Mouse (Mus musculus): ENCODE data around the gene Ntrk2. TPM values are rescaled to one million over a fixed set of nuclear protein-coding genes. Genes with fewer than 3 reads are reported as not detected.

The Ntrk2 gene
- polyA plus RNA-seq, 1 experiment from 2014 or later = 58.3 TPM

GRCm38 (mm10) chr13:58955237-58955777 is 148.9 kb downstream of the Ntrk2 start:
- no peaks in the 10 kb centered on the region for H3K36me3 ChIP-seq (ENCODE audit: control insufficient read depth, insufficient read depth, low read length)
- no peak overlapping the region for H3K4me3 ChIP-seq (ENCODE audit: low read depth, low read length)
- no peak overlapping the region for H3K4me2 ChIP-seq (ENCODE audit: low read depth)
- WGBS = 58% methylated on average over 8 of the region's 8 CpGs
- 0 out of 2 replicates have a peak, but pooled peaks cover 2% of the 10 kb centered on the region for H3K4me1 ChIP-seq (ENCODE audit: control insufficient read depth, insufficient read depth, low read length)
- H3K27ac ChIP-seq (ENCODE audit: low read depth, low read length) = no peak overlapping the region
- ATAC-seq (ENCODE audit: insufficient read depth, low FRiP score, low TSS enrichment) = no peak
- no peaks in the 10 kb centered on the region for H3K9me3 ChIP-seq (ENCODE audit: control insufficient read depth, low read length)
- DNase-seq (ENCODE audit: low spot score) = no peak
- no peaks in the 10 kb centered on the region for H3K27me3 ChIP-seq (ENCODE audit: control insufficient read depth, insufficient read depth, low read length)
- H3K9ac ChIP-seq (ENCODE audit: low read length) = no peak overlapping the region

GRCm38 (mm10) chr13:58958171-58958904 is 152.0 kb downstream of the Ntrk2 start:
- Histone ChIP-seq H3K27ac (ENCODE audit: low read depth, low read length) (no peak overlapping the region), H3K4me3 (ENCODE audit: low read depth, low read length) (no peak overlapping the region), H3K9me3 (ENCODE audit: control insufficient read depth, low read length) (no peaks in the 10 kb centered on the region), H3K36me3 (ENCODE audit: control insufficient read depth, insufficient read depth, low read length) (no peaks in the 10 kb centered on the region), H3K4me2 (ENCODE audit: low read depth) (no peak overlapping the region), H3K27me3 (ENCODE audit: control insufficient read depth, insufficient read depth, low read length) (no peaks in the 10 kb centered on the region), H3K9ac (ENCODE audit: low read length) (no peak overlapping the region), H3K4me1 (ENCODE audit: control insufficient read depth, insufficient read depth, low read length) (0 out of 2 replicates have a peak, but pooled peaks cover 2% of the 10 kb centered on the region)
- 58% methylated on average over 11 of the region's 11 CpGs for WGBS
- ATAC-seq (ENCODE audit: insufficient read depth, low FRiP score, low TSS enrichment) = no peak
- DNase-seq (ENCODE audit: low spot score) = no peak

GRCm38 (mm10) chr13:58960321-58960720 is 154.0 kb downstream of the Ntrk2 start:
- Histone ChIP-seq H3K4me1 (ENCODE audit: control insufficient read depth, insufficient read depth, low read length) (peaks cover 2% of the 10 kb centered on the region; the same call in 1 of the 2 replicates), H3K4me3 (ENCODE audit: low read depth, low read length) (no peak overlapping the region), H3K27ac (ENCODE audit: low read depth, low read length) (no peak overlapping the region), H3K9me3 (ENCODE audit: control insufficient read depth, low read length) (no peaks in the 10 kb centered on the region), H3K9ac (ENCODE audit: low read length) (no peak overlapping the region), H3K36me3 (ENCODE audit: control insufficient read depth, insufficient read depth, low read length) (no peaks in the 10 kb centered on the region), H3K27me3 (ENCODE audit: control insufficient read depth, insufficient read depth, low read length) (no peaks in the 10 kb centered on the region), H3K4me2 (ENCODE audit: low read depth) (no peak overlapping the region)
- ATAC-seq (ENCODE audit: insufficient read depth, low FRiP score, low TSS enrichment) (no peak), DNase-seq (ENCODE audit: low spot score) (no peak)
- 86% methylated on average over 6 of the region's 6 CpGs for WGBS

GRCm38 (mm10) chr13:58964701-58965359 is 158.5 kb downstream of the Ntrk2 start:
- H3K4me1 ChIP-seq (ENCODE audit: control insufficient read depth, insufficient read depth, low read length) = peaks cover 2% of the 10 kb centered on the region; the same call in 1 of the 2 replicates
- no peaks in the 10 kb centered on the region for H3K9me3 ChIP-seq (ENCODE audit: control insufficient read depth, low read length)
- no peaks in the 10 kb centered on the region for H3K36me3 ChIP-seq (ENCODE audit: control insufficient read depth, insufficient read depth, low read length)
- no peak for ATAC-seq (ENCODE audit: insufficient read depth, low FRiP score, low TSS enrichment)
- WGBS = 63% methylated on average over 12 of the region's 12 CpGs
- no peak overlapping the region for H3K9ac ChIP-seq (ENCODE audit: low read length)
- H3K27ac ChIP-seq (ENCODE audit: low read depth, low read length) = no peak overlapping the region
- no peak overlapping the region for H3K4me3 ChIP-seq (ENCODE audit: low read depth, low read length)
- no peak for DNase-seq (ENCODE audit: low spot score)
- H3K4me2 ChIP-seq (ENCODE audit: low read depth) = no peak overlapping the region
- H3K27me3 ChIP-seq (ENCODE audit: control insufficient read depth, insufficient read depth, low read length) = no peaks in the 10 kb centered on the region

- Histone ChIP-seq H3K4me2 (ENCODE audit: low read depth) (no peak overlapping the region), H3K4me3 (ENCODE audit: low read depth, low read length) (no peak overlapping the region), H3K36me3 (ENCODE audit: control insufficient read depth, insufficient read depth, low read length) (no peaks in the 10 kb centered on the region), H3K9ac (ENCODE audit: low read length) (no peak overlapping the region), H3K4me1 (ENCODE audit: control insufficient read depth, insufficient read depth, low read length) (peaks cover 2% of the 10 kb centered on the region; the same call in 1 of the 2 replicates), H3K27me3 (ENCODE audit: control insufficient read depth, insufficient read depth, low read length) (no peaks in the 10 kb centered on the region), H3K9me3 (ENCODE audit: control insufficient read depth, low read length) (no peaks in the 10 kb centered on the region), H3K27ac (ENCODE audit: low read depth, low read length) (no peak overlapping the region)
- ATAC-seq (ENCODE audit: insufficient read depth, low FRiP score, low TSS enrichment) = no peak
- WGBS = 95% methylated on average over 3 of the region's 3 CpGs
- no peak for DNase-seq (ENCODE audit: low spot score)
Measured at GRCm38 (mm10) chr13:58965826-58966225, 159.5 kb downstream of the Ntrk2 start.

GRCm38 (mm10) chr13:58966466-58966865 is 160.1 kb downstream of the Ntrk2 start:
- DNase-seq (ENCODE audit: low spot score) = no peak
- 84% methylated on average over 3 of the region's 3 CpGs for WGBS

GRCm38 (mm10) chr13:58968168-58968567 is 161.8 kb downstream of the Ntrk2 start:
- no peak overlapping the region for H3K4me2 ChIP-seq (ENCODE audit: low read depth)
- no peaks in the 10 kb centered on the region for H3K36me3 ChIP-seq (ENCODE audit: control insufficient read depth, insufficient read depth, low read length)
- DNase-seq (ENCODE audit: low spot score) = no peak
- H3K9me3 ChIP-seq (ENCODE audit: control insufficient read depth, low read length) = no peaks in the 10 kb centered on the region
- ATAC-seq (ENCODE audit: insufficient read depth, low FRiP score, low TSS enrichment) = no peak
- H3K4me1 ChIP-seq (ENCODE audit: control insufficient read depth, insufficient read depth, low read length) = peaks cover 6% of the 10 kb centered on the region
- 75% methylated on average over 5 of the region's 5 CpGs for WGBS
- no peaks in the 10 kb centered on the region for H3K27me3 ChIP-seq (ENCODE audit: control insufficient read depth, insufficient read depth, low read length)
- H3K27ac ChIP-seq (ENCODE audit: low read depth, low read length) = no peak overlapping the region
- H3K4me3 ChIP-seq (ENCODE audit: low read depth, low read length) = no peak overlapping the region
- no peak overlapping the region for H3K9ac ChIP-seq (ENCODE audit: low read length)

More at GRCm38 (mm10) chr13:58966466-58966865, 160.1 kb downstream of the Ntrk2 start:
- Histone ChIP-seq H3K4me2 (ENCODE audit: low read depth) (no peak overlapping the region), H3K27ac (ENCODE audit: low read depth, low read length) (no peak overlapping the region), H3K27me3 (ENCODE audit: control insufficient read depth, insufficient read depth, low read length) (no peaks in the 10 kb centered on the region), H3K4me1 (ENCODE audit: control insufficient read depth, insufficient read depth, low read length) (peaks cover 3% of the 10 kb centered on the region), H3K36me3 (ENCODE audit: control insufficient read depth, insufficient read depth, low read length) (no peaks in the 10 kb centered on the region), H3K9ac (ENCODE audit: low read length) (no peak overlapping the region), H3K9me3 (ENCODE audit: control insufficient read depth, low read length) (no peaks in the 10 kb centered on the region), H3K4me3 (ENCODE audit: low read depth, low read length) (no peak overlapping the region)
- no peak for ATAC-seq (ENCODE audit: insufficient read depth, low FRiP score, low TSS enrichment)

- DNase-seq (ENCODE audit: low spot score) (no peak), ATAC-seq (ENCODE audit: insufficient read depth, low FRiP score, low TSS enrichment) (no peak)
- 11% methylated on average over 5 of the region's 5 CpGs for whole genome bisulfite sequencing
- H3K27ac ChIP-seq (ENCODE audit: low read depth, low read length) = peak overlapping the region; percentile 45; the same call in 1 of the 2 replicates
- H3K9me3 ChIP-seq (ENCODE audit: control insufficient read depth, low read length) = no peaks in the 10 kb centered on the region
- H3K9ac ChIP-seq (ENCODE audit: low read length) = no peak overlapping the region
- H3K36me3 ChIP-seq (ENCODE audit: control insufficient read depth, insufficient read depth, low read length) = no peaks in the 10 kb centered on the region
- H3K4me2 ChIP-seq (ENCODE audit: low read depth) = no peak overlapping the region
- peaks cover 4% of the 10 kb centered on the region; the same call in 1 of the 2 replicates for H3K4me1 ChIP-seq (ENCODE audit: control insufficient read depth, insufficient read depth, low read length)
- no peak overlapping the region for H3K4me3 ChIP-seq (ENCODE audit: low read depth, low read length)
- no peaks in the 10 kb centered on the region for H3K27me3 ChIP-seq (ENCODE audit: control insufficient read depth, insufficient read depth, low read length)
Measured at GRCm38 (mm10) chr13:58971449-58971903, 165.1 kb downstream of the Ntrk2 start.
